Mouse (Mus musculus) neural tube, embryonic 11.5 days (tissue): ENCODE data around the gene Alpi. TPM values are rescaled to one million over a fixed set of nuclear protein-coding genes. Genes with fewer than 3 reads are reported as not detected.

ENCODE experiments used
- ATAC-seq: fragments of 200-750 bp; cut with Nextera tagmentation; 2 replicates; pipeline ENCODE4 v1.8.0; 2017; ENCODE audit warnings: moderate number of reproducible peaks, mild to moderate bottlenecking, moderate TSS enrichment, moderate library complexity; ENCODE audit not compliant: insufficient read depth, low FRiP score, low TSS enrichment
- DNase-seq: peaks from one replicate; pipeline ENCODE4 v3.0.0-alpha.2; 2015; ENCODE audit warnings: low spot score
- H3K27ac ChIP-seq: fragments of 300-500 bp; sonication (generic); 2 replicates; pipeline ENCODE4 v1.5.1; 2014; ENCODE audit warnings: low read depth, mild to moderate bottlenecking, low read length
- H3K27me3 ChIP-seq: fragments of 300-500 bp; sonication (generic); 2 replicates; pipeline ENCODE4 v1.6.1; 2014; ENCODE audit warnings: mild to moderate bottlenecking, low read length, mixed read lengths; ENCODE audit not compliant: control insufficient read depth, insufficient read depth
- H3K36me3 ChIP-seq: fragments of 300-500 bp; sonication (generic); 2 replicates; pipeline ENCODE4 v1.6.1; 2014; ENCODE audit warnings: mild to moderate bottlenecking, low read length, moderate library complexity, mixed read lengths; ENCODE audit not compliant: control insufficient read depth, insufficient read depth
- H3K4me1 ChIP-seq: fragments of 300-500 bp; sonication (generic); 2 replicates; pipeline ENCODE4 v1.6.1; 2014; ENCODE audit warnings: low read length, mixed read lengths; ENCODE audit not compliant: control insufficient read depth, insufficient read depth
- H3K4me2 ChIP-seq: fragments of 300-500 bp; sonication (generic); 2 replicates; pipeline ENCODE4 v1.6.1; 2014; ENCODE audit warnings: low read depth, mild to moderate bottlenecking, moderate library complexity
- H3K4me3 ChIP-seq: fragments of 300-500 bp; sonication (generic); 2 replicates; pipeline ENCODE4 v1.5.1; 2014; ENCODE audit warnings: low read depth, low read length
- H3K9ac ChIP-seq: fragments of 300-500 bp; sonication (generic); 2 replicates; pipeline ENCODE4 v1.6.1; 2014; ENCODE audit warnings: mild to moderate bottlenecking, low read length
- H3K9me3 ChIP-seq: fragments of 300-500 bp; sonication (generic); 2 replicates; pipeline ENCODE4 v1.6.1; 2016; ENCODE audit warnings: low read length; ENCODE audit not compliant: control insufficient read depth
- WGBS: fragments of 180-500 bp; shearing (Covaris S2); extraction: QIAGEN DNeasy Blood & Tissue Kit; methylation state at CpG from one replicate; pipeline ENCODE4 v1.1.7; 2014; 5-methylcytosine and 5-hydroxymethylcytosine counted together
- polyA plus RNA-seq: library from polyadenylated mRNA; unstranded; fragments of >200 nt; fragmentation: Nextera tagmentation; extraction: Ambion mirVana; gene quantifications from 2 replicates; pipeline ENCODE4 v1.2.1, GENCODE M21; 2014

The Alpi gene
- polyA plus RNA-seq, 1 experiment from 2014 or later: not detected

- no peak overlapping the region for H3K27ac ChIP-seq
- H3K4me1 ChIP-seq: no peaks in the 10 kb centered on the region
- no peaks in the 10 kb centered on the region for H3K36me3 ChIP-seq
- H3K4me2 ChIP-seq: no peak overlapping the region
- H3K4me3 ChIP-seq: no peak overlapping the region
- no peak for DNase-seq
- 0 out of 2 replicates have a peak, but pooled peaks have one; percentile 27 for ATAC-seq
- H3K27me3 ChIP-seq: no peaks in the 10 kb centered on the region
- H3K9ac ChIP-seq: no peak overlapping the region
- 59% methylated on average over 3 of the region's 3 CpGs for whole genome bisulfite sequencing
- no peaks in the 10 kb centered on the region for H3K9me3 ChIP-seq
Measured at GRCm38 (mm10) chr1:87050072-87050471, 51.3 kb downstream of the Alpi start.

Other genes with a start within 250 kb of the Alpi start
- not detected in 2 replicates for gene Alppl2, start 11.7 kb downstream of the Alpi start, polyA plus RNA-seq
- not detected in 2 replicates for gene Akp3, start 23.4 kb upstream of the Alpi start, polyA plus RNA-seq
- 28.3 and 36.8 TPM in 2 replicates for gene Ecel1, start 54.9 kb upstream of the Alpi start, polyA plus RNA-seq
- gene Prss56, start 81.7 kb upstream of the Alpi start, polyA plus RNA-seq: 0.46 and 0.88 TPM in 2 replicates
- gene Chrnd, start 89.0 kb upstream of the Alpi start, polyA plus RNA-seq: 0.40 and 0.45 TPM in 2 replicates
- gene Chrng, start 103.1 kb upstream of the Alpi start, polyA plus RNA-seq: 5.0 TPM in 2 replicates
- 129 and 135 TPM in 2 replicates for gene Eif4e2, start 112.3 kb upstream of the Alpi start, polyA plus RNA-seq
- 0.51 and 0.58 TPM in 2 replicates for gene Efhd1, start 162.8 kb upstream of the Alpi start, polyA plus RNA-seq
- gene Gigyf2, start 225.4 kb upstream of the Alpi start, polyA plus RNA-seq: 51.5 and 62.9 TPM in 2 replicates